Mouse (Mus musculus) CD4-positive, CD25-positive, alpha-beta regulatory T cell, adult 2 months (primary cell): ENCODE data around the gene Phactr1.

Experiments
- DNase-seq: peaks from one replicate; pipeline ENCODE4 v3.0.0-alpha.2; 2012; ENCODE audit warnings: low read depth, low spot score

Phactr1 gene

GRCm38 (mm10) chr13:43123895-43124682 lies 443.7 kb downstream of the Phactr1 start:
- DNase-seq = no peak

- DNase-seq = no peak
These were observed 444.3 kb downstream of the Phactr1 start for GRCm38 (mm10) chr13:43124683-43125074.

DNA sequence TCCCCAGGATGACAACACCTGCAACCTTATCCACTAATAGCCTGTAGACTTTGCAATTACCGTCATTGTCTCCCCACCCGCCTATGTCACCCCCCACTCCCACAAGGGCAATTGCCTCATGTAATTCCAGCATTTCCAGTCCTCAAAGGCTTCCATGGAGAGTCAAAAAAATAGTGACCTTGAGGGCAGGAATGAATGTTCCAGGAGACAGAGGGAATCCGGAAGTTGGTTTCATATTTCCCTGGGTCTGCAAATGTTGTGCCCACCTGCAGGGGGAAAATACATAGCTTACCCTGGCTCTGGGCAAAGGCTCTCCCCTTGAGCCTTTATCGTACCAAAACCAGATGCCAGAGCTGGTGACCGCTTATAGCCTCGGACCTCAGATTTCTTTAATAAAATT lies 449.7 kb downstream of the Phactr1 start:
- DNase-seq = no peak

DNA sequence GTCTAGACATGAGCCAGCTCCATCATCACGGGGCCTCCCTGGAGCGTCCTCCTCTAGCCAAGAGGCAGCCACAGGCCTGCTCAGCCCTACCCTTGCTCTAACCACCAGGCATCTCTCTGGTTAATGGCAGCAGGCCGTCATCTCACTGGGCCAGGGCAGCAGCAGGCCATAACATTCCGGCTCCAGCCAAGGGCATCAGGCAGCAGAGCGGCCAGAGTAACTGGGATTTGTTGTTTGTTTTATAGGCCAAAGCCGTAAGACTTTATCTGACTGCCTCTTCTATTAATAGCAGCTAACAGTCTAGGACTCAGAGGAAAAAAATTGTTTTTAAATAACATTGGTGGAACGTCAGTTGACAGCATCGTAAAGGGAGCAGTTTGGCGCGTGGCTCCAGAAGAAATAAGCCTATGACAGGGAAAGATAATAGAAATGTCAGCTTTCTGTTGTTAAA lies 451.3 kb downstream of the Phactr1 start:
- no peak for DNase-seq

- DNase-seq = no peak
These were observed 452.4 kb downstream of the Phactr1 start for GRCm38 (mm10) chr13:43132859-43133258.

DNA sequence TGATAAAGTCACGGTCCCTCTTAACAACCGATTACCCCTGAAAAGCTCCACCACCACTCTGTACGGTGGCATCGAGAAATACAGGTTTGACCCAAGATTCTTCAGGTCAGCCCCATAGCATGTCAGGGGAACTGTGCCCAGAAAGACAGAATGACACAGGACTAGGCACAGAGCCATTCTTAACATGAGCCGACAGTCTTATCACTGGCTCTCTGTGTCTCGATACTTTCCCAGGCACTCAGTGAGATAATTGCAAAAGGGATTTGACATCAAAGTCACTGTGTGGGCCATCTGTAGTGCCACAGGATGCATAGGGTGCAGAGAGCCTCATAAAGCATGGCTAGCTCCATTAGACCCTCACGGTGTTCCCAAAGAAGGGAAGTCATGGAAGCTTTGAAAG lies 453.0 kb downstream of the Phactr1 start:
- DNase-seq = no peak

DNA sequence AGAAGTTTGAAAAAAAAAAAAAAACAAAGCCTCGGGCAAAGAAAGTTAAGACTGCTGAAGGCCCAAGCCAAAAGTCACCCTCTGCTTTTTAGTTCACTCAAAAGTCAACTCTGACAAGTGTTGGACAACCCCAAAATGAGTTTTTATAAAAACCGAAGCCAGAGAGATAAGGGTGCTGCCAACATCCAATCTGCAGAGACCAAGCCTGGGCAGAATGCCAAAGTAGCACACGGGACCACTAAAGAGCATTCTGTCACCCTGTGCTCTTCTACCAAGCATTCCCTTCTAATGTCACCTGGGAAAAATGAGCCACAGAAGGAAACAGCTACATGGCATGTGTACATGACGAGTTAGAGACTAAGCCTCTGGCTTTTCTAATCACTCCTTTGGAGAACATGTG lies 454.0 kb downstream of the Phactr1 start:
- no peak for DNase-seq

GRCm38 (mm10) chr13:43144720-43145418 lies 464.4 kb downstream of the Phactr1 start:
- no peak for DNase-seq

- DNase-seq = no peak
These were observed 466.3 kb downstream of the Phactr1 start for GRCm38 (mm10) chr13:43146515-43147258.

DNA sequence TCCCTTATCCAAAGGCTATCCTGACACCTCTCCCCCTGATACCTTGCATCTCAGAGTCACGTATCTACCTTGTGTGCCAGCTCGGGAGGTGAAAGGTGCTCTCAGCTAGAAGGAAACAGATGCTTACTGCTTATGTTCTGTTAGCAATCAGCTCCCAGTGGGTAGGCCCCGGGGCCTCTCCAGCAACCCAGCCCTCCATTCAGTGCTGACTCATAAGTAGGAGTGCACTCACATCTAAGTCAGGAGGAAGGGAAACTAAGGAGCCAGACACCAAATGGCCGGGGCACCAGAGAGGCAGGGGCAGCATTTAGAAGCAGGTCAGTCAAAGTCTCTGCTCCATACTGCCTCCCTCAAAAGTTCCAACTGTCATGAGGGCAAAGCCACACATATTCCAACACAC lies 468.3 kb downstream of the Phactr1 start:
- no peak for DNase-seq

- no peak for DNase-seq
These were observed 469.2 kb downstream of the Phactr1 start for GRCm38 (mm10) chr13:43149661-43150060.

DNA sequence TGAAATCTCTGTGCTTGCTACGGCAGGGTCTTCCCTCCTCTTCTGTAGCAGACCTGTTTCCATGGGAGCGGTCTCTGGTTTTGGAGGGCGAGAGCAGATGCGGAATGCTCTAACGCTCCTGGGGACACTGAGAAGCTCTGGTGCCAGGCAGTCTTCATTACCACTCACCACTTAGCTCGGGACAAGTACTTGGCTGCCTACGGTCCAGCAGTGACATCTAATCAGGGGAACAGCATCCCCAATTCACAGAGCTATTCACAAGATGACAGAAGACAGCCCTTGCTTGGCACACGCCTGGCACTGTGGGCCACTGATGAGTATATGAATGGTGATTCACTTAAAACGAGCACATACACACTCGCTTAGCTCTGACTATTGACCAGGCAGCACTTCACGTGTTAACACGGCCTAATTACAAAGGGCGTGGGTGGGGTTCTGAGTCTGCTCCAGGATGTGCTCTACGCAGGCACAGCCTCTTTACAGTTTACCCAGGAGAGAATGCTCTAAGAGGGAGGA lies 471.6 kb downstream of the Phactr1 start:
- no peak for DNase-seq

DNA sequence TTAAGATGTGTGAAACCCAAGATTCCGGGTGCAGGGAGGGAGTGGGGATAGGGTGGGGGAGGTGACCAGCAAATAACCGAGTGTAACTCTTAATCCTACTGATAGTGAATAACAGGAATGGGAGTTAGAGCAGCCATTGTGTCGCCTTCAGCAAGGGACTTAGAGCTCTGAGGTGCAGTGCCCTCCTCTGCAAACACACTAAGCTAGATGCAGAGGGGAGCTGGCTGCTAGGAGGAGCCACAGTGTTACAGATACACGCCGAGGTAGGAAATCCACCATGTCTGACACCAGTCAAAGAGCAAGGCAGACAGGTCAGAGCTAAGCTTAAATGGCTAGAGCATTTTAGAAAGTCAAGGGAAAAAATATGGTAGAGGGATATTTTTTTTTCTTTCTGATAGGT lies 476.9 kb downstream of the Phactr1 start:
- no peak for DNase-seq

DNA sequence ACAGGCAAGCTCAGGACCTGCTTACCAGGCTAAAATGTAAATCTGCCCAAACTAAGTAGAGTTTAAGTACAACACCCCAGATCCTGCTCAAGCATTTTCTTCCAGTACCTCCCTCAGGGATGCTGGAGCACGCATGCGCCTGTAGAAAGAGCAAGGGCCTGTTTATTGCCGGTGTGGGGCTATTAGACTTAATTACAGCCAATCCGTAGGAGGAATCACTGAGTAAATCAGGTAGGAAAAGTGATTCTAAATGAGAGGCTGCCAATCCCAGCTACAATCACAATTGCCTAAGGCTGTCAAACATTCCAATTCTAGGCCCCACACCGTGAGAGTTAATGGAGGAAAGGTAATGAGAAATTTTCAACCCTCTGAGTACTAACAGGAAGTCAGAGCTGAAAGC lies 477.9 kb downstream of the Phactr1 start:
- DNase-seq = no peak

- no peak for DNase-seq
These were observed 479.0 kb downstream of the Phactr1 start for GRCm38 (mm10) chr13:43159429-43159828.

DNA sequence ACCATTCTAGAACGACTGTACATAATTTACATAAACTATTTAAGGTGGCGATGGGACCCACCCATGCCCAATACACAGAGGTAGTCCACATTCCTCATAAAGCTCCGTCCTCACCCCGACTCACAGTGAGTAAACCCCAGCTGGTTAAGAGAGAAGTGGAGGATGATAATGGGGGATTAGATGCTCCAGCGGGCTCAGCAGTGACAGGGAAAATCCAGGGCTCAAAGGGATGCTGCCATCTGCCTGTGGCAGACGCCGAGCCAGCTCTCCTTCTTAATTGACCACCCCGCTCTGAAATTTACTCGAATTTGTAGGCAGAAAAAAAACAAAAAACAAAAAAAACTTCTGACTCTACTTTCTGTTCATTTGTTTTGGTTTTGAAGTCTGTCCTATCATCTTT lies 487.3 kb downstream of the Phactr1 start:
- DNase-seq = no peak

GRCm38 (mm10) chr13:43171020-43171710 lies 490.7 kb downstream of the Phactr1 start, which contains the start of gene Tbc1d7:
Tbc1d7 (minus strand) TSS chr13:43171501.
- DNase-seq = peak; percentile 99

DNA sequence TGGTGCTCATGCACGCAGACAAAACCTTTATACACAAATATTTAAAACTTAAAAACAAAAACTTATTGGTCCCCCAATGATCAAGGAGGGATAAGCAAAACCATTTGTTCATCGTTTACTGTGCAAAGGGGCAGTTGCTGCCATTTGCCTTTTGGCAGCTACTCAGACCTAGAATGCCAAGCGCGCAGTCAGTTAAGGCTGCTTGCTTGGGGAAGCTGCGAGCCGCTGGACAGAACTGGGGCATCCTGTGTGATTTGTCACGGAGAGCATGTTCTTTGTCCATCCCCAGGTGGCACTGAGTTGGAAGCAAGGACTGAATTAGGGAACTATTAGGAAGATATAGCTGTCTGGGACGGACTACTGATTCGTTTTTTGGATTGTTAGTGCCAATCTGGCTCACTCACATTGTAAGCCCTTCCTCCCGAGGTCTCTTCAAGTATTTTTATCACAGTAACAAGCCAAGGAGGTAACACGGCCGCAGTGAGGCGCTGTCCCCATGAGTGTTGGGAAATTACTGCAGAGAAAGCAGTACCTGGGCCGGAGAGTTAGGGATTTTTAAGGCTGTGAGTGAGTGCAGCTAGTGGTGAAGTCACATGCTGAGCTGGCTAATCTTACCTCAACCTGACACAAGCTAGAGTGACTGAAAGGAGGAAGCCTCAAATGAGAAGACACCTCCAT lies 491.8 kb downstream of the Phactr1 start:
- peak; percentile 35 for DNase-seq

- peak; percentile 90 for DNase-seq
These were observed 492.8 kb downstream of the Phactr1 start for GRCm38 (mm10) chr13:43173262-43173661.

DNA sequence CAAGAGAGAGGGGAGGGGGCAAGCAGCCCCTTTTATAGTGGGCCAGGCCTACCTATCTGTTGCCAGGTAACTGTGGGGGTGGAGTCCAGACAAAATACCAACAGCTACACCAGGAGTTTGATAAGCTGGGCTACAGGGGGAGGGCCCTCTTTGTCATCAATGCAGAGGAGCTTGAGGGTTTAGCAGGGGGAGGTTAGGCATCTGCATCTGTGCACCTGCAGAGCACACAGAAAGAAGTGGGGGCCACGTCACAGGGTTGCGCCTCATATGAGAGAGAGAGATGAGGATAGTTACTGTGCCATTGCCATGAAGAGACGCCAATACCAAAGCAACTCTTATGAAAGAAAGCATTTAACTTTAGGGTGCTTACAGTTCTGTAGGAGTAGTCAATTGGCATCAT lies 496.3 kb downstream of the Phactr1 start:
- peak; percentile 58 for DNase-seq

- peak; percentile 81 for DNase-seq
These were observed 496.9 kb downstream of the Phactr1 start for GRCm38 (mm10) chr13:43177317-43177716.
